Mouse (Mus musculus) stomach, embryonic 16.5 days (tissue): ENCODE data around the gene Gabrb1. TPM values are rescaled to one million over a fixed set of nuclear protein-coding genes. Genes with fewer than 3 reads are reported as not detected.

ENCODE experiments used
- ATAC-seq: fragments of 200-750 bp; cut with Nextera tagmentation; 2 replicates; pipeline ENCODE4 v1.8.0; 2017; ENCODE audit warnings: moderate number of reproducible peaks, moderate TSS enrichment; ENCODE audit not compliant: insufficient read depth, low FRiP score
- H3K27ac ChIP-seq: fragments of 300-500 bp; sonication (generic); 2 replicates; pipeline ENCODE4 v1.5.1; 2014; ENCODE audit warnings: low read length
- H3K27me3 ChIP-seq: fragments of 300-500 bp; sonication (generic); 2 replicates; pipeline ENCODE4 v1.6.1; 2014; ENCODE audit warnings: low read length, control low read depth, mixed read lengths; ENCODE audit not compliant: control insufficient read depth, insufficient read depth
- H3K36me3 ChIP-seq: fragments of 300-500 bp; sonication (generic); 2 replicates; pipeline ENCODE4 v1.6.1; 2014; ENCODE audit warnings: low read length; ENCODE audit not compliant: control insufficient read depth, insufficient read depth
- H3K4me1 ChIP-seq: fragments of 300-500 bp; sonication (generic); 2 replicates; pipeline ENCODE4 v1.6.1; 2014; ENCODE audit warnings: low read length, control low read depth, mixed read lengths; ENCODE audit not compliant: control insufficient read depth, insufficient read depth
- H3K4me2 ChIP-seq: fragments of 300-500 bp; sonication (generic); 2 replicates; pipeline ENCODE4 v1.6.1; 2014; ENCODE audit warnings: low read depth, low read length, mixed read lengths
- H3K4me3 ChIP-seq: fragments of 300-500 bp; sonication (generic); replicated peaks from 2 replicates; pipeline ENCODE4 v1.5.1; 2014; ENCODE audit warnings: mild to moderate bottlenecking, low read length
- H3K9ac ChIP-seq: fragments of 300-500 bp; sonication (generic); 2 replicates; pipeline ENCODE4 v1.6.1; 2014; ENCODE audit warnings: low read length
- H3K9me3 ChIP-seq: fragments of 300-500 bp; sonication (generic); replicated peaks from 2 replicates; pipeline ENCODE4 v1.6.1; 2016; ENCODE audit warnings: low read length, control low read depth; ENCODE audit not compliant: control insufficient read depth
- WGBS: fragments of 180-500 bp; shearing (Covaris S2); extraction: QIAGEN DNeasy Blood & Tissue Kit; methylation state at CpG from one replicate; pipeline ENCODE4 v1.1.7; 2014; 5-methylcytosine and 5-hydroxymethylcytosine counted together
- polyA plus RNA-seq: library from polyadenylated mRNA; unstranded; fragments of >200 nt; fragmentation: Nextera tagmentation; extraction: Ambion mirVana; gene quantifications from 2 replicates; pipeline ENCODE4 v1.2.1, GENCODE M21; 2015

The Gabrb1 gene
- polyA plus RNA-seq, 1 experiment from 2014 or later, result 0.92 TPM

DNA sequence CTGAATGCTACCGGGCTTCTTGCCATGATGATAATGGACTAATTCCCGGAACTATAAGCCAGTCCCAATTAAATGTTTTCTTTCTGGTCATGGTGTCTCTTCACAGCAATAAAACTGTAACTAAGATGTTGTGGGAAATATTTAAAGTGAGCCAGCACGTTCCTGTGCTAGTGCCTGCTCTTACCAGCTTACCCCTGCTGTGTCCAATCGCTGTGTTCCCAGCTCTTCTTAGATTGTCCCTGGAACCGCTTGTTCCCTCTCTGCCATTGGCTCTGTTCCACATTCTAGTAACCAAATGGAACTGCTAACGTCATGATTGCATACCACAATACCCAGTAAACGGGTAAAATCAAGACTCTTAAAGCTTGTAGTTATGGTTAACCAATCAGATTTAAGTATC lies 533.2 kb downstream of the Gabrb1 start:
- H3K9me3 ChIP-seq, result no peaks in the 10 kb centered on the region
- no peak overlapping the region for H3K4me3 ChIP-seq
- H3K27ac ChIP-seq, result no peak overlapping the region
- no peak overlapping the region for H3K9ac ChIP-seq
- ATAC-seq, result no peak
- H3K4me1 ChIP-seq, result no peaks in the 10 kb centered on the region
- WGBS, result 82% methylated on average over 7 of the region's 7 CpGs
- H3K4me2 ChIP-seq, result no peak overlapping the region
- no peaks in the 10 kb centered on the region for H3K27me3 ChIP-seq
- no peaks in the 10 kb centered on the region for H3K36me3 ChIP-seq

DNA sequence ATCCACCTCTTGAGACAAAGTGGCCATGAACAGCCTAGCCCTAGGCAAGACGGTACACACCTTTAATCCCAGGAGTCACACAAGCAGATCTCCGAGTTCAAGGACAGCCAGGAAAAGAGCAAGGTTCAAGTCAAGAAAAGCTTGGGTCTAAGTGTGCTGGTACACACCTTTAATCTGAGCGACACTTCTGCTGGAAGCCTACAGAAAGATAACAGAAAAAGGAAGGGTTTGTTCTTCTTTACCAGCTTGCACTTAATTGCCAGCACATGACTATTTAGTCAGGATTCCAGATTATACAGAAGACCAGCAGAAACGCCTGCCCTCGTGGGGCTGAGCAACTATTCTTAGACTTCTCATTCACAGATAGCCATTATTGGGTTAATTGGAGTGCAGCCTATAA lies 534.0 kb downstream of the Gabrb1 start:
- Histone ChIP-seq H3K36me3 (no peaks in the 10 kb centered on the region), H3K27me3 (no peaks in the 10 kb centered on the region), H3K4me2 (no peak overlapping the region), H3K9ac (no peak overlapping the region), H3K4me3 (no peak overlapping the region), H3K4me1 (no peaks in the 10 kb centered on the region), H3K9me3 (no peaks in the 10 kb centered on the region), H3K27ac (no peak overlapping the region)
- ATAC-seq, result no peak
- WGBS, result 83% methylated on average over 5 of the region's 5 CpGs

DNA sequence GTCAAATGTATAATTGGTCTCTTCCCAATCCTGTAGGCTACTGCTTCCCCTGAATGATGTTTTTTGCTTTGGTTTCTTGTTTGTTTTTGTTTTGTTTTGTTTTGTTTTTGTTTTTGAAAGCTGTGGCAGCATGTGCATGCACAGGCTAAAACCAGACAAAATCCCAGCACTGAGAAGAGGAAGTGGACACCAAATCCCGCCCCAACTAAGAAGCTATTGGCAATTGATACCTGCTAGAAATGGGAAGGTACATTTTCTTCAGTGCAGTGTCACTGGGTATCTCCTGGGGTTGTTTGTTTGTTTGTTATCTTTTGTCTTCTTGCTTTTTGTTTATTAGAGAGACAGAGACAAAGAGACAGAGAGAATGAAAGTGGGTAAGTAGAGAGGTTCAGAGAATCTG lies 537.5 kb downstream of the Gabrb1 start:
- Histone ChIP-seq H3K9me3 (no peaks in the 10 kb centered on the region), H3K9ac (no peak overlapping the region), H3K4me3 (no peak overlapping the region), H3K27me3 (no peaks in the 10 kb centered on the region), H3K4me2 (no peak overlapping the region), H3K36me3 (no peaks in the 10 kb centered on the region), H3K27ac (no peak overlapping the region), H3K4me1 (no peaks in the 10 kb centered on the region)
- 88% methylated on average over 1 of the region's 1 CpGs for WGBS
- no peak for ATAC-seq

Other genes with a start within 250 kb of the Gabrb1 start
- not detected in 2 replicates for gene Cox7b2, start 109.9 kb upstream of the Gabrb1 start, polyA plus RNA-seq
- gene Gabra4, start 195 bp downstream of the Gabrb1 start, polyA plus RNA-seq, result 5.7 and 7.3 TPM in 2 replicates